Mouse (Mus musculus): ENCODE measurements at regions not wholly inside any gene's neighbourhood (a gene's known extent, or its start where the extent isn't known, plus 50 kb on each side); places are given as distances from the start of the nearest gene placed in this dataset.

DNA sequence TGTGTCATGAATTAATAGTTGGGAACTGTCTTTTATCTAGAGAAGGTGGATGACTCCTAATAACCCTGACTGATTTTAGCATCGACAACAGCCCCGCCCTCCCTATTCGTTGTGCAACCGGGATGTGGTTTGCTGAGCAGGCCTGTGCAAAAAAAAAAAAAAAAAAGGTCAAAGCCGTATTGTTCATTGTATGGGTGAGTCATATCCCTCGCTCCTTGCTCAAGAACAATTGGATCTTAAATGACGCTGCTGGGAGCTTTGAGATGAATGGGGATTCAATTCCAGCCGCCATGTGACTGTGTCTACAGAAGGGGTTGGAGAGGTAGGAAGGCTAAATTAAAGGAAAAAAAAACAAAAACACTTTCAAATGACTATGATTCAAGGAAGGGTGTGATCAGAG lies 68.1 kb upstream of the Abca1 start:
- intact Hi-C loops (cut with DNase I): no loop called here
- no peak for DNase-seq

DNA sequence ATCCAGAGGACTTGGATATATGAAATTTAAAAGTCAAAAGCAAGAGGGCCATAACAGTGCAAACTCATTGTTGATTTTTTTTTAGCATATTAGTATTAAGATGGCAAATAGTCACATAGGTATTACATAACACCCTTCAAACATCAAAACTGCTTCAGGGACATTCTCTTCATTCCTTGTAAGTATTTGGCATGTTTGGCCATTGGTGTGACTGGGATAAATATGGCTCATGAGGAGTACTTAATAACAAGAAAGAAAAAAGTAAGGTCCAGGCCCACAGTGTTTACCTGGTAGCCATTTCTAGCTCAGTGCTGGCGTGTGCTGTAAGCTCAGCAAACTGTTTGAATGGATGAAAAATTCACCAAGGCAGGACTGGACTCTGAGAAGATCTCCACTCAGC lies 67.4 kb upstream of the Abca1 start:
- intact Hi-C loops (cut with DNase I): no loop called here
- DNase-seq: no peak

DNA sequence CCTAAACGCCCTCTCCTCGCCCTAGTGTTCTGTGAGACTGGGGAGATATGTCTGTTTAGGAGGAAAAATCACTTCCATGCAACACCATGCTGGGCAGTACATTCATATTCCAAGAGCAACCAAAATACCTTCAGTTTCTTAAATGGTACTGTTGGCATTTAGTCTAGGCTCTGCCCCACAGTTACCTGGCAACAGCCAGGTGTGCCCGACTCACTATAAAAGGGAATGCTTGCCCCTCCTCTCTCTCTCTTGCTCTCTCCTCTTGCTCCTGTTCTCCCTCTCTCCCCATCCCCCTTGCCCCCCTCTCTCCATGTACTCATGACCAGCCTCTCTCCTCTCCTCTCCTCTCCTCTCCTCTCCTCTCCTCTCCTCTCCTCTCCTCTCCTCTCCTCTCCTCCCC lies 66.7 kb upstream of the Abca1 start:
- DNase-seq: no peak
- intact Hi-C loops (cut with DNase I): no loop called here

DNA sequence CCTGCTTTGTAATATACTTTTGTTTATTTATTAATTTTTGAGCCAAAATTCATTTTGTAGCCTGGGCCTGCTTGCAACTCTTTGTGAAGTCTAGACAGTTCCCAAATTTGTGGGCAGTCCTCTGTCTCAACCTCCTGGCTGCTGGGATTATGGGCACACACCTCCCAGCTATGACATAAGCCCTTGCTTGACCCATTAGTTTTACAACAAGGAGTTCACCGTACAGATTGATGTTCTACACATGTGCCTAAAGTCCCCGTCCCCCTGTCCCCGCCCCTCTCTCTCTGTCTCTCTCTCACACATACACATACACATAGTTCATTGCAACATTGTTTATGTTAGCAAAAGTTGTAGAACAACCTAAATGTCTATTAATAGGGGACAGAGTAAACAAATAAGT lies 63.7 kb upstream of the Abca1 start:
- no peak for DNase-seq
- intact Hi-C loops (cut with DNase I): no loop called here

DNA sequence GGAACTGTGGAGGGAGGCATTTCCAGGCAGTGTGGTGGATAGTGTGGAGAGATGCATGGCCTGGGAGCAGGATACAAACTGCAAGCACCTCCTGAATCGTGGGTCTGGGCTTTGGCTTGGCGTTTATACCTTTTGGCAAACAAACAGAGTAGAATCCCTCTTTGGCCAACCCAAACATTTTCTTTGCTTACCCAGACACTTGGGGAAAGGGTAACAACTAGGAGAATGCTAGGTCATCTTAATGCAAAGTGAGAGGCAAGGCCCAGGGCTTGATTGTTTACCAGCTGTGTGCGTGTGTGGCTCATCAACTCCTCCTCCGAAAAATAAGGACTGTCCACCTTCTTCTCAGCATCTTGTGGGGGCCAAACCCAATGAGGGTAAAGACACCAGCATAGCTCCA lies 61.1 kb upstream of the Abca1 start:
- intact Hi-C loops (cut with DNase I): no loop called here
- no peak for DNase-seq

DNA sequence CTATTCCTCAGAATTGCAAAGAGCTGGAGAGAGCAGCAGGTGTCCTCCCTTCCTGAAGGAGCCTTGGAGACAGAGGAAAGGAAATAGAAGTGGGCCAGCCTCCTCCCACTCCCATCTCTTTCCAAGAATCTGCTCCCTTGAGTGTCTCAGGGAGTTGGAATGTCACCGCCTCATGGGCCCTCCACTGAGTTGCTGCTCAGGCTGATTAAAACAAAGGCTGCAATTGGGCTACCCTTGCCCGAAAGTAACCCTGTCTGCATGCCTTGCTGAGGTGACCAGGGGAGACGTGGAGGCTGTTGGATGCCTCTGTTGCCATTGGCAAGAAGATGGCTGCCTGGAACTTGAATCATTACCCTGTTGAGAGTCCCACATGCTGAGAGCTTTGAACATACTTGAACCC lies 59.7 kb upstream of the Abca1 start:
- DNase-seq: peak; percentile 33 to 40
- intact Hi-C loops (cut with DNase I): loop anchor here (5.0 kb wide), 1 partner anchor 43 kb away; no protein-coding TSS in a partner anchor

DNA sequence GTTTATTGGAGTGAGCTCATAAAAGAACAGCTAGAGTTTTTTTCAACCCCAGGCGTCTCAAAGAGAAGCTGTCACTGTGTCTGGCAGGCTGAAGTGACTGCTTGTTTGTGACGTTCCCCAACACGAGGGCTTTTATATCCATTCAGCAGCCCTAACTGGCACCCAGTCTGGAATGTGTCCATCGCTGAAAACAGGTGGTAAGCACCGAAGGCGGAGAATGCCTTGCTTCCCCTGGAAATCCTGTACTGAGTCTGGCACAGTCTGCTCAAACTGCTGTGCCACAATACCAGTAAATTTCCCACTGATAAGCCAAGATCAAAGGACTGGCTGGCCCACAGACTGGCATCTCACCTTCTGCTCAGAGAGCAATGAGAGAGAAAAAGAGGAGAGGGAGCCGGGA lies 59.1 kb upstream of the Abca1 start:
- no peak for DNase-seq
- intact Hi-C loops (cut with DNase I): loop anchor here (5.0 kb wide), 1 partner anchor 44 kb away; no protein-coding TSS in a partner anchor

DNA sequence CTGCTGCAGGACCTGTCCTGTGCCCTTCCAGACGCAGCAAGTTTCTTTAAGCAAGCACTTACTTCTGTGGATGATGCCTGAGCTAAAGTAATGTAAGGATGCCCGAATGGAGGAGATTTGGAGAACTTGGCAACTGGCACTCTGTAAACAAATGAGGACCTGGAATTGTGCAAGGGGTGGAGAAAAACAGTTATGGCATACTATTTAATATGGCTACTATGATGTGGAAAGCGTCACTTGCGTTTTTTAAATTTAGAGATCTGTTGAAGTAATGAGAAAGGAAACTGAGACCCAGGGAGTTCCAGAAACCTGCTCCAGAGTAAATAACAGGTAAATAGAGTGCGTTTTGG lies 58.6 kb upstream of the Abca1 start:
- DNase-seq: no peak
- intact Hi-C loops (cut with DNase I): loop anchor here (5.0 kb wide), 1 partner anchor 44 kb away; no protein-coding TSS in a partner anchor

DNA sequence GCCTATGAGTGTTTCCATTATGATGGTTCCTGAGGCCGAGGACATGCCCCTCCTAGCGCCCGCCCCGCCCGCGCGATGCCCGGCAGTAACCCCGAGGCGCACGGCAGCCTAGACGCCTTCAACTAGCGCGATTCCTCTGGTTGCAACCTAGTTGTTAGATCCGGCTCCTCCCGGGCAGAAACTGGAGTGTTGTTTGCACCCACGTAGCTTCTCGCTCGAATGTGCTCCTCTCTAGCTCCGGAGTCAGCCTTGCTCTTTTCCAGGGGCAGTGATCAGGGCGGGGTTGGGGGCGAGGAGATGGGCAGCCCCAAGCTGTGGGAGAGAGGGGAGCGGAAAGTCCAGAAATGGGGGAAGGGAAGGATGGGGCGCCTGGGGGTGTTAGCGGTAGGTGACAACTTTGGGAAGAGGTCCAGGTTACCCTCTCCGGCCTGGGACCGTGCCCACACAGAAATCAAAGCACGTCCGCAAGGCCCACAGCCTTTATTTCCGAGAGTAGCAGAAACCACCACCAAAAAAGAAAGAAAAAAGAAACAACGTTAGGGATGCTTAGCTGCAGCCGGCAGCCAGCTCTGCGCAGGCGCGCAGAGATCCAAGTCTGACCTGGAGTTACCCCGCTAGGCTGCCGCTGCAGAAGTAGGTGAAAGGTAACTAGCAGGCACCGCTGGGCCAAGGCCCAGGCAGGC lies 58.1 kb upstream of the Abca1 start:
- intact Hi-C loops (cut with DNase I): loop anchor here (5.0 kb wide), 1 partner anchor 45 kb away; no protein-coding TSS in a partner anchor
- peak; percentile 54 to 67 for DNase-seq

DNA sequence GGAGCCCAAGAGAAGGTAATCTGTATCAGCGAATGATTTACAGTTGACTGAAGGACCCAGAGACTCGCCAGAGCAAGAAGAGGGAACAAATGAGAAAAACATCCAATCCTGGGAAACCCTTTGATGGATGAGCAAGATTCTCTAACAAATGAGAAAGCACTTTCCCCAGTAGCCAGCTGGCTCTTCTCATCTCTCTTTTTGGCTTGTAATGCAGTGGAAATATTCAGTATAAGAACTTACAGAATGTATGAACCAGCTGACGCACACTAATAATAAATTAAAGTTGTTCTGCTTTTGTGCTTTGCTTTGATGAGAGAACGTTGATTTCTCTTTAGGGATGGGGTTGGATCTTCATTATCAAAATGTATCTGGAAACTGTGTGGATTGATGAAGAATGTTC lies 52.8 kb upstream of the Abca1 start:
- intact Hi-C loops (cut with DNase I): no loop called here
- DNase-seq: no peak

DNA sequence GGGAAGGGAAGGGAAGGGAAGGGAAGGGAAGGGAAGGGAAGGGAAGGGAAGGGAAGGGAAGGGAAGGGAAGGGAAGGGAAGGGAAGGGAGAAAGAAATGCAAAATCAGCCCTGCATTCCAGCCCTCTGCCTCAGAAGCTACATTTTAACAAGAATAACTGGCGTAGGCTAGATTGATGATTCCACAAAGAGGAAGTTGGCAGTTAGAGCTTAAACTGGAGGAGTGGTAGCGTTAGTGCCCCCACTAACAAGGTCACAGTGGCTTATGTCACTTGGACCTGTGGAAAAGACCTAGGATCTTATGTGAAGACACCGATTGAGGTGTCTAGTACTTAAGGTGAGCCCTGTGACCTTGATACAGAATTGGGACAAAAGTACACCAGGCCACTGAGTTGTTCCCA lies 51.0 kb upstream of the Abca1 start:
- intact Hi-C loops (cut with DNase I): no loop called here
- DNase-seq: no peak

Data from gastrocnemius, postnatal 36 days (tissue).